Mouse (Mus musculus): ENCODE data around the gene Cfap54.

DNA sequence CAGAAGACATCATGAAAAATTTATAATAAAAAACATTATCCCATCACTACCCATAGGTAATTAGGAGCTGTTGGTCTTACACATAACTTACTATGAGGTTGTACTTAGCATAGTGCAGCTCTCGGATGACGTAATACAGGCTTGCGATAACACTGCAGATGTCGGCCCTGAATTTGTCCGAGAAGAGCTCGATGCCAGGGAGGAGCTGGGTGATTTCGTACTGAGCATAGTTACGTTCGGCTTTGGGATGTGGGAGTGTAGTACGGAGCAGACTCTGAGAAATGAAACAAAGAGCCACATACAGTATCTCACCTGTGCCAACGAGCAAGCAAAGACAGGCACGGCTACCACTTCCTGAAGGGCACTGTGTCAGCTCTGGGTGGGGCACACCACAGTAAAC, 149.0 kb downstream of the Cfap54 start:
- TF ChIP-seq TAL1 (conservative IDR thresholded peaks at IDR 0.05; ENCODE audit: low read depth, low read length), result no peak
- TF ChIP-seq CTCF (IDR thresholded peaks at IDR 0.05; ENCODE audit: low read depth, low read length), result no peak
